Mouse (Mus musculus) NIH3T3 (cell line): ENCODE data around the gene Ankle1.

ENCODE experiments used
- DNase-seq: peaks from one replicate; pipeline ENCODE4 v3.0.0-alpha.2; 2012; ENCODE audit warnings: low read depth

Ankle1 gene

DNA sequence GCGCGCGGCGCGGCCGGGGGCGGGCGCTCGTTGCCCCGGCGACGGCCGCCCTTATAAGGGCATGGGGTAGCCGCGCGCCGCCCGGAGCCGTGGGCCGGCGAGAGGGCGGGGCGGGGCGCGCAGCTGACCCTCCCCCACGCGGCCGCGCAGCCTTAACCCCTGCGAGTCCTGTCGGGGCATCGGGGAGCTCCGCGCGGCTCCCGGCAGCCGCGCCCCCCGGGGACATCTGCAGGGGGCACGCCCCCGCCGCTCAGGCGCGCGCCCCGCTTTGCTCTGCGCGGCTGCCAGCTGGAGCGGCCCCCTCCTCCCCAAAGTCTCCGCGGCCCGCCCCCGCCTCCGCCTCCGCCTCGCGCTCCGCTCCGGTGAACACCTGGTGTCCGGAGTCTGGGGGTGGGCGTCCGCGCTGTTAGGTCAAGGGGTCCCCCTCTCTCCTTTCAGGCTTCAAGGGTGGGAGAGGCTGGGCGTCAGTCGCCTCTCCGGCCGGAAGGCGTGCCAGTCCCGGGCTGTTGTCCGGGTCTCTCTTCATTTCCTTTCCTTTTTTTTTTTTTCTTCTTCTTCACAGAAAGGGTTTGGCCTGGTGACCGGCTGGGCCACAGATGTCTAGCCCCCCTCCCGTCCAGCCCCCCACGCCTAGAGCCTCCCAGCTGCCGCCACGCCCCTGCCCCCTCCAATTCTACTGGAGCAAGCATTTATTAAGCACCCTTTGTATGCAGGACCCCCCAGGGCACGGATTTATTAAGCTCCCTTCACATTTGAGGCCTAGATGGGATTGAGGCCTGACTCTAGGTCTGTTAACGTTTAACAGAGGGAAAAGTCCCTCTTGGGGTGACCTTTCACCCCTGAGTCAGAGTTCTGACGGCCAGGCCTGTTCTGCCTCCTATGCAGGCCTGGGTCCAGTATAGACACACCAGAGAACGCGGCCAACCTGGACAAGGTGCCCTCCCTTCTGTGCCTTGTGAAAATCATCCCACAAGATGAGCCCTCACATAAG lies 23.5 kb upstream of the Ankle1 start:
- DNase-seq = peak; percentile 95

DNA sequence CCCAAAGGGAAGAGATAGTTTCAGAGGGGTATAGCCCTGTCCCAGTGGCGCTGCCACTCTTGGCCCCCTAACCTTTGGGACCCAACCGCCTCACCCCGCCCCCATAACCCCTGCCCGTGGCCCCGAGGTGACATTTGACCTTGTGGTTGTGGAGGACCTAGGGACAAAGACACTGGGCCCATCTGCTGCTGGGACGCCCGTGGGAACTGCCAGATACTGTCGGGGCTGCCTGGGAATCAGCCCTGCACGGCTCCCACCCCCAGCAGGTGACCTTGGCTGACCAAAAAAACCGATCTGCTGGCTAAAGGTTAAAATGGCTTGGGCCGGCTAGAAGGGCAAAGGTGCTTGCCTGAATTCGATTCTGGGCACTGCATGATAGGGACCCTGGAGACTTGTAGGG lies 22.4 kb upstream of the Ankle1 start:
- DNase-seq = no peak

DNA sequence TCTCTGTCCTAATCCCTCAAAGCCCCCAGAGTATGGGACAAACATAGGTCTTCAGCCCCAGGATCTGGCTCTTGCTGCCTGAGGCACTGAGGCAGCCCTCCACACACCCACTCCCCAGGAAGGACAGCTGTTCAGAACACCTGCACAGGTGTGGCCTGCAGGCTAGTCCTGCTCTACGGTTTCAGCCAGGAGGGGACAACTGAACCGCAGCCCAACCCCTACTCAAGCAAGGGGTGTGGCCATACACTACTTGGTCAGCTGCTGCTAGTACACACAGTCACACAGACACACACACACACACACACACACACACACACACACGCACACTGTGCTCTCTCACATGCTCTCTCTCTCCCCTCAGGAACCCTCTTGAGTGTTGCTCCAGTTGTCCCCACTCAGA lies 21.9 kb upstream of the Ankle1 start:
- no peak for DNase-seq

DNA sequence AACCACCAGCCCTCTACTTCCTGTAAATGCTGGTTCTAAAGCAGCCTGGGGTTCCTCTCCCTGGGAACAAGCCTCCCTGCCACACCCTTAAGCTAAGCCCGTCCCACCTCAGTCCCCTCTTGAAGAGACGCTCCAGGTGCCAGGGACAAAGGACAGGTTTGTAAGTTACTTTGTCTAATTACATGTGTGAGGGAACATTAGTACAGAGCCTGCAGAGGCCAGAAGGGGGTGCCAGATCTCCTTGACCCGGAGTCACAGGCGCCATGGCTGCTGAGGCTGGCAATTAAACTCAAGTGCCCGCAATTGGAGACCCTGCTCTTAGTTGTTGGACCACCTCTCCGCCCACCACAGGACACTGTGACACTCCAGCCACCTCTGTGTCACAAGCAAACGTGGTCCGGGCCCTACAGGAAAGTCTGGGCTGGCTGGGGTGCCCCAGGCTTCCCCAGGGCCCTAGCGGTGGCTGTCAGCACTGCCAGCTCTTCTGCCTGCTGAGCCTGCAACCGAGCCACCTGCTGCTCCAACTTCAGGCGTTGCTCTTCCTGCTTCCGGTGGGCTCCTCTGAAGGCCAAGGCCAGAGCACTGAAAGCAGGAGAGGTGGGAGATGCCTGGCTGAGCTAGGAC lies 20.5 kb upstream of the Ankle1 start:
- DNase-seq = no peak

DNA sequence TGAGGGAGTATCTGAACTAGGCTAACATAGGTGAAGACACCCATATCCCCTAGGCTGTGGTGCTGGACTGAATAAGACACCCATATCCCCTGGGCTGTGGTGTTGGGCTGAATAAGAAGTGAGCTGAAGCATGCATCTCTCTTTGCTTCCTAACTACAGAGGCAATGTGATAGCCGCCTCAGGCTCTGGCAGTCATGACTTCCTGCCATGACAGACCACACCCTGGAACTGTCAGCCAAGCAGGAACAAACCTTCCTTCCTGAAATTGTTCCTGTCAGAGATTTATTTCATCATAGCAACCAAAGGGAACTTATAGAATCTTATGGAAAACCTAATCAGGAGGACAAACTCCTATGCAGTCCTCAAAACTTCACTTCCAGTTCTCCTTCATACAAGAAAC lies 17.5 kb upstream of the Ankle1 start:
- DNase-seq = no peak

GRCm38 (mm10) chr8:71391696-71392095 lies 14.1 kb upstream of the Ankle1 start:
- DNase-seq = no peak

- DNase-seq = no peak
Measured at GRCm38 (mm10) chr8:71392391-71392790, 13.4 kb upstream of the Ankle1 start.

DNA sequence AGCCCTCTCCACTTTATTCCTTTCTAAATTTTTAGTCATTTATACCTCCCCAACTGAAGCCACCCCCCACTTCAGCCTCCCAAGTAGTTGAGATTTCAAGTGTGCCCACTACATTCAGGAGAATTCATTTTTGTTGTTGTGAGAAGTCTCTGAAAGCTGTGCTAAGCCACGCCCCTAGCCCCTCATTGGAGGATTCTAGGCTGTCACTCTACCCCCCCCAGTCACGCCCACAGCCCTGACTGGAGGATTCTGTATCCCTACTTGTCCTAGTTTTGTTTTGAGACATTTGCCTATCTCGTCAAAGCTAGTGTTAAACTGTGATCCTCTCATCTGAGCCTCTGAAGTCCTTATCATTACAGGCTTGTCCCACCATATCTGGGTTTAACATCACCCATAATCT lies 12.9 kb upstream of the Ankle1 start:
- DNase-seq = peak; percentile 65

- no peak for DNase-seq
Measured at GRCm38 (mm10) chr8:71394481-71394880, 11.3 kb upstream of the Ankle1 start.

GRCm38 (mm10) chr8:71395071-71395470 lies 10.7 kb upstream of the Ankle1 start:
- DNase-seq = no peak

- no peak for DNase-seq
Measured at GRCm38 (mm10) chr8:71395629-71396028, 10.2 kb upstream of the Ankle1 start, which contains the start of gene Ushbp1. TSS of gene Ushbp1 (minus strand) at chr8:71395802.

GRCm38 (mm10) chr8:71396639-71397305 lies 9.0 kb upstream of the Ankle1 start, which contains the start of gene Babam1:
TSS of gene Babam1 (plus strand) at chr8:71396861.
- peak; percentile 96 for DNase-seq

- DNase-seq = no peak
Measured at GRCm38 (mm10) chr8:71397701-71398100, 8.1 kb upstream of the Ankle1 start.

- no peak for DNase-seq
Measured at GRCm38 (mm10) chr8:71400826-71401225, 5.0 kb upstream of the Ankle1 start.

DNA sequence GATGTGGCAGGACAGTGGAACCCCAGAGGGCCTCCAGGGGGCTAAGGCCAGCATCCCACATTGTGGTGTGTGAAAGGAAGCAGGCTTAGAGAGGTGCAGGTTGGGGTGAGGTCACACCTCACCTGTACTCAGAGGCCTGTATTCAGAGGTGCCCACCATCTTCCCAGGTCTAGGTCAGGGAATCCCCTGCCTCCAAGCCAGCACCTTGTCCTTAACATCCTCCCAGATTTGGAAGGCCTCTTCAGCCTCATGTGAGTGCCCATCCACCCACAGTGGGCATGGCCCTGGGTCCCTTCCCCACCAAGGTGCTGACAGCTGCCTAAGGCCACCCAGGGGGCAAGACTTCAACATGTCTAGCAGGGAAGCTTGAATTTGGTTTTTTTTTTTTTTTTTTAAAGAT lies 4.4 kb upstream of the Ankle1 start:
- DNase-seq = no peak

DNA sequence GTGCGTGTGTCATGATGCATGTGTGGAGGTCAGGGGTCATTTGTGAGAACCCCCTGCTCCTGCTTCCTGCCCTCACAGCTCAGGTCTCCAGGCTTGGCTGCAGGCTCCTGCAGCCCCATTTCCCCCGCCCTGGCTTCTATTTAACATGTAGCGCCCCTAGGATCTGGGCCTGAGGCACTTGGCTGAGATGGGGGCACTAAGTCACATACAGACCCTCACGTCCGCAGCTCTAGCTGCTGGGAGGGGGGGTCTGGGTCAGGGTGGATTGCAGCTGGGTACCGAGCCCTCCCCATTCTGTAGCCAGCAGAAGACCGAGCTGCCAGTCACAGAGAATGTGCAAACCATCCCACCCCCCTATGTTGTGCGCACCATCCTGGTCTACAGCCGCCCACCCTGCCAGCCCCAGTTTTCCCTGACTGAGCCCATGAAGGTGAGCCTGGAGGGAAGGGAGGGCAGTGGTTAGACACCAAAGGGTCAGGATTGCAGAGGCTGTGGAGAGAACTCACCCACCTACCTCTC lies 3.3 kb upstream of the Ankle1 start:
- DNase-seq = no peak

DNA sequence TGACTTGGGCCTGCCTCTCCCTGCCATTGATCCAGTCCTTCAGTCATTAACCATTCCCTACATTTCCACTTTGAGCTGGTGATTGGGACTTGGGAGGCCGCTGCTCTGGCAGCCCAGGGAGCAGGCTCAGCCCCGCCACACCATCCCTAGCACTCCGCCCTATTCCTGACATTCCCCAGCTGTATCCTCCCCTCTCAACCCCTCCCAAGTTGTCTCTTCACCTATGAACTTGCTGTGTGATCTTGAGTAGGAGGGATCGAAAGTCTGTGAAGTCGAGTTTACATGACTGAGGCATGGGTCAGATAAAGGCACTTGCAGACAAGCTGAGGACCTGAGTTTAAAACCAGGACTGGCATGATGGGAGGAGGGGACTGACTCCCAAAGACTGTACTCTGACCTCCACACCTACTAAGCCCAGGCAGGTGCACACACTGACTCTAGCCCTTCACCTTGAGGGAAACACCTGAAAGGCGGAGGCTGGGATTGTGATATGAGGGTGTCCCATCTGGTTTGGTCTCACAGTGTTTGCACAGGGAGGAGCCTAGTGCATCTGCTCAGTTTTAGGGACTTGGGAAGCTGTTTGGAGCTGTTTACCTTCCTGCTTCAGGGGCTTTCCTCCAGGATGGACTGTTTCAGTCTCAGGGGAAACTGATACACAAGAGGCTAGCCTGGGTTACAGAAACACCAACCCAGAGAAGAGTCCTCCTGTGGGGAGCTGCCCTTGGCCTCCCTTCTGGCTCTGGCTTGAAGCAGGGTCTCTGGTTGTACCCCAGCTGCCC lies 2.5 kb upstream of the Ankle1 start:
- DNase-seq = no peak

DNA sequence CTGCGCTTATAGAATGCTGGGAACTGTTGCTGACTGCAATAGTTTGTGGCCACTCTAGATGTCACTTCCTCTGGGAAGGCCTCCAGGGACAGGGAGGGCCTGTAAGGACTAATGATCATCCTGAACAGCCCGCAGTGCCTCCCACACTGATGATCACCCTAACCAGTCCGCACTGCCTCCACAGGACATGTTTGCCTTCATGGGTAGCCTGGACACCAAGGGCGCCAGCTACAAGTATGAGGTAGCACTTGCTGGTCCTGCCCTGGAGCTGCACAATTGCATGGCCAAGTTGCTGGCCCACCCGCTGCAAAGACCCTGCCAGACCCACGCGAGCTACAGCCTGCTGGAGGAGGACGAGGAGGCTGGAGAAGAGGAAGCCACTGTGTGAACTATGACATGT lies 1.8 kb upstream of the Ankle1 start:
- DNase-seq = no peak

- DNase-seq = peak; percentile 52
Measured at GRCm38 (mm10) chr8:71404951-71405351, 859 bp upstream of the Ankle1 start.

DNA sequence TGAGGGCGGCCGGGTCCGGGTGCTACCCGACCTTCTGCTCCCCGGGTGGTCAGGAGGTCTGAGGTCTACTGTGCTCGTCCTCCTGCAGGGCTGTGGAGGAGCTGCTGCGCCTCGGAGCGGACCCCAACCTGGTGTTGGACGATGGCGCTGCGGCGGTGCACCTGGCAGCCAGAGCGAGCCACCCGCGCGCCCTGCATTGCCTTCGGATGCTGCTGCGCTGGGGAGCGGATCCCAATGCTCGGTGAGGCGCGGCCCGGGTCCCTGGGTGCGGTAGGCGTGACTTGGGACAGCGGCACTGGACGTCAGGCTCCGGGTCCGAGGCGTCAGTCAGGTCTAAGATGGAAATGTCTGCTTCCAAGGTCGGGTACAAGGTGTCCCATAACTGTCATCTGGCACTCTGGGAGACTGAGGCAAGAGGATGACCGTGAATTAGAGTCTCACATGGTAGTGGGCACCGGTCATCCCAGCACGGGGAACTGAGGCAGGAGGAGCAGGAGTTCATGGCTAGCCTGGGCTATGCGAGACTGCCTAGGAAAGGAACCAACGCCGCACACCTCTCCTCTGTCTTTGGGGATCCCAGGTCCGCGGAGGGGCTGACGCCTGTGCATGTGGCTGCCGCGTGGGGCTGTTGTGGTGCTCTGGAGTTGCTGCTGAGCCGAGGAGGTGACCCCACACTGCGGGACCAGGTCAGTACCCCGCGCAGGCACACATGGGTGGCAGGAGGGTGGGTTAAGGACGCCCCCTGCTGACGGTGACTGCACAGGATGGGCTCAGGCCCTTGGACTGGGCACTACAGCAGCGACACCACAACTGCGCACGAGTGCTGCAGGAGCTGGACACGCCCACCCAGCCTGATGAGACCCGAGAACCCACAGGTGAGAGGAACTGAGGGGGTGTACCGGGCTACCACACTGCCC lies 547 bp downstream of the Ankle1 start:
- peak; percentile 89 for DNase-seq

- DNase-seq = no peak
Measured at GRCm38 (mm10) chr8:71407441-71407840, 1.6 kb downstream of the Ankle1 start.
